Mouse (Mus musculus) midbrain, postnatal 0 days (tissue): ENCODE data around the gene Cdc20b. TPM values are rescaled to one million over a fixed set of nuclear protein-coding genes. Genes with fewer than 3 reads are reported as not detected.

Experiments
- ATAC-seq: fragments of 200-750 bp; cut with Nextera tagmentation; 2 replicates; pipeline ENCODE4 v1.8.0; 2017; ENCODE audit warnings: moderate number of reproducible peaks, mild to moderate bottlenecking, moderate TSS enrichment, moderate library complexity; ENCODE audit not compliant: low FRiP score
- DNase-seq: peaks from one replicate; pipeline ENCODE4 v3.0.0-alpha.2; 2015; ENCODE audit warnings: low spot score
- H3K27ac ChIP-seq: fragments of 300-500 bp; sonication (generic); 2 replicates; pipeline ENCODE4 v1.5.1; 2014; ENCODE audit warnings: low read depth, mild to moderate bottlenecking, low read length, mixed read lengths
- H3K27me3 ChIP-seq: fragments of 300-500 bp; sonication (generic); 2 replicates; pipeline ENCODE4 v1.6.1; 2014; ENCODE audit warnings: low read length, control low read depth, mixed read lengths; ENCODE audit not compliant: insufficient read depth
- H3K36me3 ChIP-seq: fragments of 300-500 bp; sonication (generic); 2 replicates; pipeline ENCODE4 v1.6.1; 2014; ENCODE audit warnings: low read length, control low read depth, mixed read lengths; ENCODE audit not compliant: insufficient read depth
- H3K4me1 ChIP-seq: fragments of 300-500 bp; sonication (generic); 2 replicates; pipeline ENCODE4 v1.6.1; 2014; ENCODE audit warnings: mild to moderate bottlenecking, control low read depth, antibody characterized with exemption, low read length, mixed read lengths; ENCODE audit not compliant: insufficient read depth
- H3K4me2 ChIP-seq: fragments of 300-500 bp; sonication (generic); 2 replicates; pipeline ENCODE4 v1.6.1; 2014; ENCODE audit warnings: low read depth, mild to moderate bottlenecking, low read length, mixed read lengths; ENCODE audit not compliant: poor library complexity, severe bottlenecking
- H3K4me3 ChIP-seq: fragments of 300-500 bp; sonication (generic); 2 replicates; pipeline ENCODE4 v1.5.1; 2014; ENCODE audit warnings: low read depth, mild to moderate bottlenecking, low read length, moderate library complexity
- H3K9ac ChIP-seq: fragments of 300-500 bp; sonication (generic); replicated peaks from 2 replicates; pipeline ENCODE4 v1.6.1; 2014; ENCODE audit warnings: mild to moderate bottlenecking, low read length, moderate library complexity, mixed read lengths; ENCODE audit not compliant: poor library complexity, severe bottlenecking
- H3K9me3 ChIP-seq: fragments of 300-500 bp; sonication (generic); 2 replicates; pipeline ENCODE4 v1.6.1; 2016; ENCODE audit warnings: low read length, control low read depth
- CTCF ChIP-seq: IDR thresholded peaks from 2 replicates; pipeline ENCODE4 v1.5.1; 2016; ENCODE audit warnings: antibody characterized with exemption, mild to moderate bottlenecking
- WGBS: fragments of 180-500 bp; shearing (Covaris S2); extraction: QIAGEN DNeasy Blood & Tissue Kit; methylation state at CpG from one replicate; pipeline ENCODE4 v1.1.7; 2014; 5-methylcytosine and 5-hydroxymethylcytosine counted together
- microRNA counts: library from miRNA; unstranded; fragments of <30 nt; microRNA quantifications from one replicate; lab custom pipeline; 2015
- microRNA-seq: library from miRNA; unstranded; fragments of <30 nt; microRNA quantifications from one replicate; pipeline ENCODE4, GENCODE M21; 2016; ENCODE audit warnings: borderline number of aligned reads
- polyA plus RNA-seq: library from polyadenylated mRNA; unstranded; fragments of >200 nt; fragmentation: Nextera tagmentation; extraction: Ambion mirVana; gene quantifications from 2 replicates; pipeline ENCODE4 v1.2.1, GENCODE M21; 2015
- total RNA-seq: library from RNA; depleted of rRNA; stranded (reverse); fragments of >200 nt; gene quantifications from 2 replicates; pipeline ENCODE4 v1.2.3, GENCODE M21; 2014; rRNA removed

Gene Cdc20b
- total and polyA plus RNA-seq, 2 experiments from 2014 or later, result 0.15 to 2.0 TPM

DNA sequence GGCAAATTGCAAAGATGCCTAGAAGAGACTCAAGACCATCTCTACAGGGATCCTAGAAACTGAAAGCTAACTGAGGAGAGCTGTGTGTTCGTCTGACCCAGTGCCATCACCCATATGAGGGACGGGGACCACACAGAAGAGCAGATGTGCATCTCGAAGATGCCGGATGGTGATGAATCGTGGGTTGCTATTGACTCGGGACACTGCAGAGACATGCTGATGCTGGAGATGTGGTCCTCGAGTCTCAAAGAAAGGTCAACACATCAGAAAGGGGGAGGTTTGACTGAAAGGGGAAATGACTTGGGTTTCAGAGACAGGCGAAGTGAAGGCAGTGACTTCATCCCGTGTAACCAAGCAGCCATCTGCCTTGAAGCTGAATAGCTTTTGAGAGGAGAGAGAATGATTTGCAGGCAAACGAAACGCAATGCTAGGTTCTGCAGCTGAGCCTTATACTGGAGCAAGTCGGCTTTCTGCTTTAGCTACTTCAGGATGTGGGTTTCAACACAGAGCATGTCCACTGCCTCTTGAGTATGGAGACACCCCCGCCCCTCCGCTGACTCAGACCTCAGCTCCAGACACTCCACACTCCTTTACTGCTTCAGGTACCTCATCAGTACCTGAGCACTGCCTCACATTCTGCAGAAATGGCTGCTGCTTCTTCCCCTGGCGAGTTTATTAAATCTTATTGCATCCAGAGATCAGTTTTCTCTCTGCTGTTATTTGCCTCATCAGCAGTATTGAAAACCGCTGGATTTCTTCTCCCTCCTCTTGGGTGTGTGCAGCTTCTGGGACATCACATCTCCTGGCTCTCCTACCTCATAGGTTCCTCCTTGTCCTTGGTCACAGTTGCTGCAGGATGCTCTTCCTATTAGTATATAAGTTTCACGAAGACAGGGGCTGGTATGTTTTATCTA is 85.7 kb downstream of the Cdc20b start:
- Histone ChIP-seq H3K9ac (no peak overlapping the region), H3K4me3 (no peak overlapping the region), H3K36me3 (no peaks in the 10 kb centered on the region), H3K27me3 (no peaks in the 10 kb centered on the region), H3K9me3 (no peaks in the 10 kb centered on the region), H3K27ac (no peak overlapping the region), H3K4me2 (no peak overlapping the region), H3K4me1 (no peaks in the 10 kb centered on the region)
- ATAC-seq, result no peak
- WGBS, result 89% methylated on average over 17 of the region's 17 CpGs
- no peak for TF ChIP-seq CTCF
- no peak for DNase-seq

DNA sequence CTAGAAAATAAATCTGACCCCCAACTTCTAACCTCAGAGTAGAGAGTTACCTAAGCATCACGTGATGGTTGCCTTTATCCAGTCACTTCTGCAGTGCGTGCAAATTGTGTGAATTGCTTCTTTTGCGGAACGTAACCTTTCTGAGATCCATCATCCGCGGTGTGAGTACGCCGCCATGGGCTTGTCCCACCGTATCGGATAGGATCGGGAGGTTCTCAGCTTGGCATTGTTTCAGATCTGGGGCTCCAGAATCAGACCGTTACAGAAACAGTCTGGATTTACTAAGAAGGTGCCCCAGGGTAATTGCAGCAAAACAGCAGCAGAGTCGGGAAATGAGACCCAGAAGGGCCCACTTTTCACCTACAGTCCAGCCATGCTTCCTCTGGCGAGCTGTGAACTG is 86.4 kb downstream of the Cdc20b start:
- ATAC-seq (no peak), DNase-seq (no peak)
- Histone ChIP-seq H3K9me3 (no peaks in the 10 kb centered on the region), H3K4me3 (no peak overlapping the region), H3K27ac (no peak overlapping the region), H3K27me3 (no peaks in the 10 kb centered on the region), H3K4me2 (no peak overlapping the region), H3K36me3 (no peaks in the 10 kb centered on the region), H3K9ac (no peak overlapping the region), H3K4me1 (no peaks in the 10 kb centered on the region)
- no peak for TF ChIP-seq CTCF
- WGBS, result 92% methylated on average over 14 of the region's 14 CpGs

DNA sequence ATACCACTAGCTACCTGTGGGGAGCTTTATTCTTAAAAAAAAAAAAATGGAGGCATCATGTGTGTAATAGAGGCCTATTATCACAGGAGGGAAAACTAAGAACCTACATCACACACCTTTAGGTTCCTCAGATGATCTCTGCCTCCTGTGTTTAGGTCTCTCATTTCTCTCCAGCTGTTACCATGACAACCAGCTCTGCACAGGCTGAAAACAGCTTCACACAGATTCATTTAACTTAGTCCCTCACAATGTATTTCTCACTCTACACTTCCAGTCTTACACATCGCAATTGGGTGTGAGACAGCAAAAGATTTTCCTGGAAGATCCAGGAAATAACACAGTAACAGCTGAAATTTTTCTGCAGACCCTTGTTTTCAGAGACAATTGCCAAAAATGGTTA is 95.1 kb downstream of the Cdc20b start:
- Histone ChIP-seq H3K27me3 (no peaks in the 10 kb centered on the region), H3K9ac (no peak overlapping the region), H3K4me3 (no peak overlapping the region), H3K27ac (peak overlapping the region; percentile 47; the same call in 1 of the 2 replicates), H3K36me3 (no peaks in the 10 kb centered on the region), H3K4me1 (no peaks in the 10 kb centered on the region), H3K4me2 (no peak overlapping the region), H3K9me3 (no peaks in the 10 kb centered on the region)
- 32% methylated on average over 1 of the region's 1 CpGs for WGBS
- DNase-seq, result peak; percentile 64
- peak; percentile 84 for ATAC-seq
- no peak for TF ChIP-seq CTCF

DNA sequence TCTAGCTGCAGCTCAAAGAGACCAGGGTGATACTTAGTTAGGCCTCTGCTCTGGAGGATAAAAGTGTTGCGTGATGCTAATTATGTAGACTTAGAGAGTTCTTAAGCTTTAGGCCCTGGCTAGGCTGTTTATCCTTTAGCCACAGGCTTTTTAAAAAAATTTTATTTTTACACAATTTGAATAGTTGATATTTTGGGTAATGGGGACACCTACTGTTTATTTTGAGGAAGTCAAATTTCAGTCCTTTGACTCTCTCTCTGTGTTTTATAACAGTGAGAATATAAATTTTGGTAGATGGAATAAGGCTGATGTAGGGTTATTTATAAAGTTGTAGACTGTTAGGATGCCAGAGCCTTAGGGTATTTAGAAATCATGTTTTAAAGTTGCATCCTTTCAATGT is 104.7 kb downstream of the Cdc20b start:
- Histone ChIP-seq H3K9ac (no peak overlapping the region), H3K9me3 (no peaks in the 10 kb centered on the region), H3K4me3 (no peak overlapping the region), H3K36me3 (no peaks in the 10 kb centered on the region), H3K27me3 (no peaks in the 10 kb centered on the region), H3K4me1 (no peaks in the 10 kb centered on the region), H3K27ac (no peak overlapping the region), H3K4me2 (no peak overlapping the region)
- peak; percentile 13 for DNase-seq
- TF ChIP-seq CTCF, result peak; percentile 63
- 61% methylated on average over 1 of the region's 1 CpGs for WGBS
- ATAC-seq, result no peak

MicroRNAs encoded within 50 kb of the gene (microRNA counts, 519-probe panel; counts per million panel counts)
- microRNA mmu-miR-449a (lab: Ali Mortazavi, UCI), result 528 counts per million, percentile 58 among the panel's probes with 10 or more counts
- microRNA mmu-miR-449b (lab: Ali Mortazavi, UCI), result 528 counts per million, percentile 58 among the panel's probes with 10 or more counts
- microRNA mmu-miR-449c (lab: Ali Mortazavi, UCI), result 528 counts per million, percentile 58 among the panel's probes with 10 or more counts

Small RNA genes lying within 50 kb of the gene (microRNA-seq; reads per million reads assigned to microRNA genes)
- 2,182 reads per million, percentile 80 among the genes with 10 or more reads in this experiment for gene Mir449a
- gene Mir449b, result not detected
- gene Mir449c, result 1.3 reads per million

Other genes with a start within 250 kb of the Cdc20b start
- 59.7 and 59.9 TPM in 2 replicates for gene Plpp1, start 234.3 kb upstream of the Cdc20b start, total RNA-seq
- 87.2 and 91.0 TPM in 2 replicates for gene Plpp1, start 234.3 kb upstream of the Cdc20b start, polyA plus RNA-seq
- gene Mtrex, start 107.7 kb upstream of the Cdc20b start, total RNA-seq, result 24.2 and 34.3 TPM in 2 replicates
- 35.5 and 40.5 TPM in 2 replicates for gene Mtrex, start 107.7 kb upstream of the Cdc20b start, polyA plus RNA-seq
- gene Dhx29, start 107.7 kb upstream of the Cdc20b start, total RNA-seq, result 18.0 and 20.7 TPM in 2 replicates
- gene Dhx29, start 107.7 kb upstream of the Cdc20b start, polyA plus RNA-seq, result 25.4 and 30.6 TPM in 2 replicates
- gene Ccno, start 47.3 kb upstream of the Cdc20b start, total RNA-seq, result 1.6 and 7.9 TPM in 2 replicates
- gene Ccno, start 47.3 kb upstream of the Cdc20b start, polyA plus RNA-seq, result 1.0 and 1.1 TPM in 2 replicates
- gene Mcidas, start 41.3 kb upstream of the Cdc20b start, total RNA-seq, result 0.77 and 1.4 TPM in 2 replicates
- 0.38 and 0.81 TPM in 2 replicates for gene Mcidas, start 41.3 kb upstream of the Cdc20b start, polyA plus RNA-seq
- gene Gpx8, start 11.3 kb downstream of the Cdc20b start, total RNA-seq, result 16.2 and 27.1 TPM in 2 replicates
- gene Gpx8, start 11.3 kb downstream of the Cdc20b start, polyA plus RNA-seq, result 37.5 and 41.7 TPM in 2 replicates
- gene Gzma, start 65.9 kb downstream of the Cdc20b start, total RNA-seq, result not detected in 2 replicates
- gene Gzma, start 65.9 kb downstream of the Cdc20b start, polyA plus RNA-seq, result not detected in 2 replicates
- gene Esm1, start 174.5 kb downstream of the Cdc20b start, total RNA-seq, result 0.44 and 1.1 TPM in 2 replicates
- gene Esm1, start 174.5 kb downstream of the Cdc20b start, polyA plus RNA-seq, result 1.2 and 3.0 TPM in 2 replicates
- gene Gzmk, start 190.8 kb downstream of the Cdc20b start, total RNA-seq, result not detected in 2 replicates
- 0.17 TPM in 1 of 2 replicates, not detected in the other for gene Gzmk, start 190.8 kb downstream of the Cdc20b start, polyA plus RNA-seq